Mouse (Mus musculus): ENCODE results near the gene AI854703. TPM values are rescaled to one million over a fixed set of nuclear protein-coding genes. Genes with fewer than 3 reads are reported as not detected.
"Not testable (repeated sequence)": the region's sequence is repeated elsewhere in the genome, so short reads cannot be mapped to it uniquely, and the experiment has no call there.

The AI854703 gene
- polyA plus RNA-seq, 1 experiment from 2014 or later: 12.7 TPM

DNA sequence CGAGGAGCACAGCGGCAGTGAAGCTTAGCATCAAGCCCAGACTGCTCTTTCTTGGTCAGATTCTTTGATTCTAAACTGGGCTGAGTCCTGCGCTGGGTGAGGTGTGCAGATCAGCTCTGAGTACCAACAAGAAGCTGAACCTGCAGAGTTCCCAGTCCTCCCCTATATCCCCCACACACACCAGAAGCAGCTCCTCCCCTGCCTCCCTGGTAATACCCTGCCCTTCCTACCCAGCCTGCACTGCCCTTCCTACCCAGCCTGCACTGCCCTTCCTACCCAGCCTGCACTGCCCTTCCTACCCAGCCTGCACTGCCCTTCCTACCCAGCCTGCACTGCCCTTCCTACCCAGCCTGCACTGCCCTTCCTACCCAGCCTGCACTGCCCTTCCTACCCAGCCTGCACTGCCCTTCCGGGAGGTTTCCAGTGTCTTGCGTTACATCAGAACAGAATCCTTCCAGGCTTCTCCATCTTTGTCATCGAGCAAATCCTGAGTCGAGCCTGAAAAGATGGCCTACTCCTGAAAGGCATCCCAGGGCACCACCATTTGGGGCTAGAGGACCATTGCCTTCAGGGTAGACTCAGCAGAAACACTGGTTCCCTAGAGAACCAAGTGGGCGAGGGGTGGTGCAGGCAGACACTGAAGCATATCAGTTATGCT is 4.2 kb upstream of the AI854703 start:
- not testable (repeated sequence) for H3K9me3 ChIP-seq; ATAC-seq (ENCODE audit: low read depth)
- 85% methylated on average over 8 of the region's 8 CpGs for WGBS

DNA sequence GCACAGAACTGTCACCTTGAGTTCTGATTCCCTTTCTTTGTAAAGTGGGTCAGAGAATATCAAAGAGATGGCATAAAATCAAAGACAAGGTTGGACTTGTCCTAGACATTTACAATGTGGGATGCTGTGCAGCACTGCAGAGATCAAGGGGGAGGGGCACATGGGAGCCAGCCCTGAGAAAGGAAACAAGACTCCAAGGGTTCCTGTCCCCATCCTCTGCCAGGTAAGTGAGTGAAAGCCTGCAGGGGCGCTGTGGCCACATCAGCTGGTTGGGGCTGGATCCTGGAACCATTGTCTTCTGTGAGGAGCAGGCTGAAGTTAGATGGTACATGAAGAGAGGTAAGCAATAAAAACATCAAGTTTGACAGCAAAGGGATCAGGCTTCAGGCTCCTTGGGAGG is 3.1 kb upstream of the AI854703 start:
- WGBS: 18% methylated on average over 1 of the region's 1 CpGs
- Histone ChIP-seq H3K36me3 (peaks cover 32% of the 10 kb centered on the region), H3K9ac (no peak overlapping the region), H3K4me1 (replicated peaks) (peaks cover 15% of the 10 kb centered on the region), H3K9me3 (no peaks in the 10 kb centered on the region), H3K27ac (replicated peaks) (no peak overlapping the region), H3K4me3 (no peak overlapping the region), H3K4me2 (no peak overlapping the region), H3K27me3 (peaks cover 25% of the 10 kb centered on the region)
- no peak for ATAC-seq (ENCODE audit: low read depth)

More for the DNA sequence above, 4.2 kb upstream of the AI854703 start:
- H3K4me2 ChIP-seq; H3K27ac ChIP-seq (replicated peaks); H3K4me3 ChIP-seq; H3K9ac ChIP-seq: not testable (repeated sequence)
- H3K27me3 ChIP-seq: peaks cover 14% of the 10 kb centered on the region
- peaks cover 39% of the 10 kb centered on the region for H3K36me3 ChIP-seq
- peaks cover 11% of the 10 kb centered on the region for H3K4me1 ChIP-seq (replicated peaks)

DNA sequence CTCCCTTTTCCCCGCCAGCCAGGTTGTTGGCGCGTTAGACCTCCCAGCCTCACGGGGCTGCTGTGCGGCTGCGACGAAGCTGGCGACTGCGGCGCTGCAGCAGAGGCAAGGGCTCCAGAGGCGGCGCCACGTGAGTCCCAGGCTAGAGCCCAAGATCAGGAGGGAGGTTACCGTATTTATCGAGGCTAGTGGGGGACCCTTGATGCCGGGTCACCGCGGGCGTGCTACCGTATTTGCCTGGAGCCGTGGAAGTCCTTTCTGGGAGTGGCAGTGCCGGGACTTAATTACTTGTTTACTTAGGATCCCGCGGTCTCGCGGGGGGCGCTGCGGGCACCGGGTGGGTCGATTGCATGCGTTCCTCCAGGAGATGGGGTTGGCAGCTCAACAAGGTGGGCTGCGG is 420 bp downstream of the AI854703 start:
- WGBS: under 1% methylated on average over 32 of the region's 32 CpGs
- peaks cover 29% of the 10 kb centered on the region for H3K4me1 ChIP-seq (replicated peaks)
- peak overlapping the region; percentile 72 for H3K9ac ChIP-seq
- peaks cover 42% of the 10 kb centered on the region for H3K27me3 ChIP-seq
- no peak for ATAC-seq (ENCODE audit: low read depth)
- peak overlapping the region; percentile 50 for H3K4me3 ChIP-seq
- H3K27ac ChIP-seq (replicated peaks): no peak overlapping the region
- no peaks in the 10 kb centered on the region for H3K9me3 ChIP-seq
- H3K36me3 ChIP-seq: no peaks in the 10 kb centered on the region
- H3K4me2 ChIP-seq: peak overlapping the region; percentile 83

DNA sequence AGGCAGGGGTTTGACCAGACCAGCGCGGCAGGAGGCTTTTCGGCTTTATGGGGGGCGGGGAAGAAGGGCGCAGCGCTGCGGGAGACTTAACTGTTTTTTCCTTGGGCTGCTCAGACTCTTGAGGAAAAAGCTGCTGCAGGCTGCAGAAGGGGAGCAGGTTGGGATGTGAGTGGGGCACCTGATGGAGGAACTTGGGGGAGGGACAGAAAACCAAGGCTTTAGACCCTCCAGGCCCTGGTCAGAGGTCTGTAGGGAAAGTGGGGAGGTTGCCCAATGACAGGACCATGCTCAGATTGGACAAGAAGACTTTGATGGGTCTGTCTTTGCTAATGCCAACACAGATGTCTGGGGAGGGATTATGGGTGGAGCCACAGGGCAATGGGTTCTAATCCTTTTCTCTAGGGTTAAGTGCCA is 954 bp downstream of the AI854703 start:
- Histone ChIP-seq H3K9me3 (no peaks in the 10 kb centered on the region), H3K4me2 (peak overlapping the region; percentile 83), H3K9ac (peak overlapping the region; percentile 72), H3K4me3 (peak overlapping the region; percentile 50), H3K4me1 (replicated peaks) (peaks cover 29% of the 10 kb centered on the region), H3K27me3 (peaks cover 42% of the 10 kb centered on the region), H3K36me3 (no peaks in the 10 kb centered on the region), H3K27ac (replicated peaks) (no peak overlapping the region)
- no peak for ATAC-seq (ENCODE audit: low read depth)
- WGBS: 3% methylated on average over 7 of the region's 7 CpGs

DNA sequence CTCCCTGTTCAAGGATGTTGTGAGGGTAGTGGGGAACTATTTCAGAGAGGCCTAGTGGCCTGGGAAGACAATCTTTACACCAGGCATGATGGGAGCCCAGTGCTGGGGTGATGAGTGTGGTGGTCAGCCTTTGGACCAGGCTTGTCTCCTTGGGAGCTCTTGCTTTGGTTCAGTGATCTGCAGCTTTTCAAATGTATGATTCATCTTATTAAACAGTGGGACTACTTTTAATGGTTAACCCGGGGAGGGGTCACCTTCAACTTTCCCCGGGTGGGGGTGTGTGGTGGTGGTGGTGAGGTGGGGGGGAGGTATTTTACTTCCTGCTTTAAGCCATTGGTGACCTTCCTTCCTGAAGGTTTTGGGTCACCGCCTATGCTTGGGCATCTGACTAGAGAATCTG is 1.8 kb downstream of the AI854703 start:
- Histone ChIP-seq H3K4me2 (no peak overlapping the region), H3K27me3 (peaks cover 42% of the 10 kb centered on the region), H3K36me3 (no peaks in the 10 kb centered on the region), H3K9ac (no peak overlapping the region), H3K4me3 (no peak overlapping the region), H3K4me1 (replicated peaks) (peaks cover 29% of the 10 kb centered on the region), H3K27ac (replicated peaks) (no peak overlapping the region), H3K9me3 (no peaks in the 10 kb centered on the region)
- no peak for ATAC-seq (ENCODE audit: low read depth)
- WGBS: 83% methylated on average over 3 of the region's 3 CpGs

DNA sequence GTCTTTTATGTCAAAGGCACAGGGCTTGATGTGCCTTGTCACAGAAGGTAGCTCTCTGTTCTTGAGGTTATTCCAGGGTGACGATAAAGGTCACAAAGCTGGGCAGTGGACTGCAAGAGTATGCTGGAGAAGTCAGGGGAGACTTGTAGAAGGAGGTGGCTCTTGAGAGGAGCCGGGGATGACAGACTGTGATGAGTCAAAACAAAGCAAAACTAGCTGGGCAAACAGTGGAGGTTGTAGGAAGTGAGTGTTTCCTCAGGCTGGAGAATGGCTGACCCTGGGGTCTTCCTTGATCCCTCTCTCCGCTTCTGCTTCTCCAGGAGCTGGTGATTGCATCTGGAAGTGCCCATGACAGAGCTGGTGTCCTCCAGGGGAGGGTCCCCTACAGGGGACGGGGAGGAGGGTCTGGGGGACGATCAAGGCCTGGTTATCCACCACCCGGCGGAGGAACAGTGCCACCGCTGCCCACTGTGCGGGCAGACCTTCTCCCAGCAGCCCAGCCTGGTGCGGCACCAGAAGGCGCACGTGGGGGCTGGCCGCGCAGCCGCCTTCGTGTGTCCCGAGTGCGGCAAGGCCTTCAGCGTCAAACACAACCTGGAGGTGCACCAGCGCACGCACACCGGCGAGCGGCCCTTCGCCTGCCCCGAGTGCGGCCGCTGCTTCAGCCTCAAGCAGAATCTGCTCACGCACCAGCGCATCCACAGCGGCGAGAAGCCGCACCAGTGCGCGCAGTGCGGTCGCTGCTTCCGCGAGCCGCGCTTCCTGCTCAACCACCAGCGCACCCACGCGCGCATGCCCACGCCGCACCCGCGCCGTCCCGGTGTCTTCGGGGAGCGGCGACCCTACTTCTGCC is 2.5 kb downstream of the AI854703 start:
- WGBS: 7% methylated on average over 54 of the region's 54 CpGs
- Histone ChIP-seq H3K9ac (peak overlapping the region; percentile 71), H3K4me3 (peak overlapping the region; percentile 45), H3K4me2 (peak overlapping the region; percentile 78), H3K9me3 (no peaks in the 10 kb centered on the region), H3K36me3 (no peaks in the 10 kb centered on the region), H3K27me3 (peaks cover 42% of the 10 kb centered on the region), H3K4me1 (replicated peaks) (peaks cover 29% of the 10 kb centered on the region), H3K27ac (replicated peaks) (peak overlapping the region; percentile 46; the same call in 1 of the 2 replicates)
- peak; percentile 60 for ATAC-seq (ENCODE audit: low read depth)

DNA sequence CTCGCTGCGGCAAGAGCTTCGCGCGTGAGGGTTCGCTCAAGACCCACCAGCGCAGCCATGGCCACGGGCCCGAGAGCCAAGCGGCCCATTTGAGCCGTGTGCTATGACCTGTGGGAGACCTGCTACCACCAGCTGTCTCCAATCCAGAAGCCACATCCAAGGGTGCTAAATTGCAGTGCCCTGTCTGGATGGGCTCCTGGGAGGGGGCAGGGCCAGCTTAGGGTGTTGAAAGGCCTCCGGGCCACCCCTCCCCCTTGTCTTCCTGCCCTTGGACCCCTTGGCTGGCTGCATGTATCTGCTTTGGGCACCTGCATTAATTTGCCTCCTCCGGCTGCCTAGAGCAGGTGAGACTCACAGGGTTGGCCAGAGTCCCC is 3.1 kb downstream of the AI854703 start:
- no peaks in the 10 kb centered on the region for H3K9me3 ChIP-seq
- H3K4me2 ChIP-seq: peak overlapping the region; percentile 78
- peaks cover 42% of the 10 kb centered on the region for H3K27me3 ChIP-seq
- peak overlapping the region; percentile 45 for H3K4me3 ChIP-seq
- ATAC-seq (ENCODE audit: low read depth): peak; percentile 41
- 15% methylated on average over 13 of the region's 13 CpGs for WGBS
- H3K27ac ChIP-seq (replicated peaks): peak overlapping the region; percentile 46; the same call in 1 of the 2 replicates
- H3K9ac ChIP-seq: peak overlapping the region; percentile 71
- H3K4me1 ChIP-seq (replicated peaks): peaks cover 29% of the 10 kb centered on the region
- no peaks in the 10 kb centered on the region for H3K36me3 ChIP-seq

DNA sequence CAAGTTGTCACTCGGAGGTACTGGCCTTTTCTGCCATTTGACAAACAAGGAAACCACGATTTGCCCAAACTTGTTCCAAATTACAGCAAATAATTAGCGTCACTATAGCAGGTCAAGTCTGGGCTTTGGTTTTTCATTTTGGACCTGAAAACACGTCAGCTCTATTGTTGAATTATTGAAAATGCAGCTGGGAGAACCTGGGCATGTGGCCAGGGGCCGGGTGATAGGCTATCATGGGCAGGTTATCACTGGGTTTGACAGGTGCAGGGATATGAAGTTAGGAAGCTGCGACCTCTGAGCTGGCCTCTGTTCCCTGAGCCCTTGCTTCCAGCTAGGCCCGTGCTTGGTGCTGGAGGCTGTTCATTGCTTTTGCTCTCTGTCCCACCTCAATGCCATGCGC is 4.3 kb downstream of the AI854703 start:
- Histone ChIP-seq H3K36me3 (no peaks in the 10 kb centered on the region), H3K4me1 (replicated peaks) (peaks cover 29% of the 10 kb centered on the region), H3K9ac (no peak overlapping the region), H3K27ac (replicated peaks) (no peak overlapping the region), H3K4me2 (no peak overlapping the region), H3K9me3 (no peaks in the 10 kb centered on the region), H3K4me3 (no peak overlapping the region), H3K27me3 (peaks cover 36% of the 10 kb centered on the region)
- ATAC-seq (ENCODE audit: low read depth): no peak
- 94% methylated on average over 8 of the region's 8 CpGs for WGBS

DNA sequence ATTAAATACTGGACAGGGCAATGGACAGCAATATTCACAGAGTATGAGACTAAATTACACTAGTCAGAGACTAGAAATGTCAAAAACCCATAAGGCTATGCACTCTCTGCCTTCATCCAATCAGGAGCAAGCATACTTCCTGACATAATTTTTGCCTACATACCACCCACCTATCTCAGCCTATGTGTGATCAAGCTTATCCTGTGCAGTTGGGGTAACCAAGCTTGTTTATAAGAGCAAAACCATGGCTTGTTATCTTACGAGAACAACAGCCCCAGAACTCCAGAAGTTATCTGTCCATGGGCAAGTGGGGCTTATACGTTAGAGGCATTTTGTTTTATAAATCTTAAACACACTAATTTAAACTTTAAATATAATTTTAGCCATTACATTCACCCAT is 8.5 kb downstream of the AI854703 start:
- Histone ChIP-seq H3K9ac (no peak overlapping the region), H3K27ac (replicated peaks) (no peak overlapping the region), H3K4me1 (replicated peaks) (0 out of 2 replicates have a peak, but pooled peaks cover 3% of the 10 kb centered on the region), H3K27me3 (peaks cover 2% of the 10 kb centered on the region), H3K4me3 (no peak overlapping the region), H3K36me3 (no peaks in the 10 kb centered on the region), H3K9me3 (no peaks in the 10 kb centered on the region), H3K4me2 (no peak overlapping the region)
- WGBS: 90% methylated on average over 2 of the region's 2 CpGs
- no peak for ATAC-seq (ENCODE audit: low read depth)

DNA sequence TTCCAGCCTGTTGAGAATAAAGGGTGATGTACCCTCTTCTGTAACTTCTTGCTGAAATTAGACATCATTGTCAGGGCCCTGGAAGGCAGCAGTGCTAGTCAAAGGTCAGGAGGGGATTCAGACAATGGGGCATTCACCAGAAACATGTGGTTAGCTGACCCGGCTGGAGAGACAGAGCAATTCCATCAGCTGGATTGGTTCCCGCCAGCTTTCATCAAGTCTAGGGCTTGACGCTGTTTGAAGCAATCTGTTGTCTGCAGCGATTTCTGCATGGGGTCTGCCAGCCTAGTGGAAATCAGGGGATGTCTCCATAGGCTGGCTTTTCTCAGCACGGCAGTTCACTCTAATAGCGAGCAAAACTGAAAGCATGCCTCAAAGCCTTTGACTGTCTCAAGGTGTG is 10.0 kb downstream of the AI854703 start:
- no peak overlapping the region for H3K9ac ChIP-seq
- no peaks in the 10 kb centered on the region for H3K9me3 ChIP-seq
- 32% methylated on average over 6 of the region's 6 CpGs for WGBS
- no peak overlapping the region for H3K4me2 ChIP-seq
- H3K36me3 ChIP-seq: no peaks in the 10 kb centered on the region
- H3K4me3 ChIP-seq: no peak overlapping the region
- no peak overlapping the region for H3K27ac ChIP-seq (replicated peaks)
- no peak for ATAC-seq (ENCODE audit: low read depth)
- no peaks in the 10 kb centered on the region for H3K27me3 ChIP-seq
- H3K4me1 ChIP-seq (replicated peaks): 0 out of 2 replicates have a peak, but pooled peaks cover 3% of the 10 kb centered on the region

DNA sequence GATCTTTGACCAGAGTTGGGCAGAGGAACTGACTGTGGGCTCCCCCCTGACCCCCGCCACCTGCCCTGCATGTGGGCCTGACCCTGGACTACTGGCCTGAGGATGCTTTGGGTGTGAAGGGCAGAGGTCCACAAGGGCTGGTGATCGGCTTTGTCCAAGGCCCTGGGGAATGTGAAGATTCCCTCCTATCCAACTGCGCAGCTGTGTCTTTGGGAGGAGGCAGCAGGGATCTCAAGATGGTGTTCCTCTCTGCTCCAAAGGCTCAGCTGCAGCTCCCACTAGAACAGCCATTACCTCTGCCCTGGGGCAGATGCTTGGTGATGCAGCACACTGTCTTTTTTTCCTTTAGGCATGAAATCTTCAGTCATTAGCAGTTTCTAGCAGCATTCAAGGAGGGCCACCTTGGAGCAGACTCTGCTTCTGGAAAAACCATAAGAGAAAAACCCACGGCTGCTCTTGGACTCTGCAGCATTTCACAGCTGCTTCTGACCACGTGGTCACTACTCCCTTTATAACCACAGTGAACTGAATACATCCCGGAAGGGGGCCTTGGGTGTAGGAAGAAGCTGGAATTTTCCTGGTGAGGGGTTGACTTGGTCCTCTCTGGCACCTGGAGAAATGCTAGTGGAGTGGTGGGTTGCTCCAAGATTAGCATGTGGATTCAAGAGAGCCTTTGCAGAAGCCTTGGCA is 11.4 kb downstream of the AI854703 start:
- H3K27ac ChIP-seq (replicated peaks): no peak overlapping the region
- no peak overlapping the region for H3K4me2 ChIP-seq
- 62% methylated on average over 6 of the region's 6 CpGs for WGBS

DNA sequence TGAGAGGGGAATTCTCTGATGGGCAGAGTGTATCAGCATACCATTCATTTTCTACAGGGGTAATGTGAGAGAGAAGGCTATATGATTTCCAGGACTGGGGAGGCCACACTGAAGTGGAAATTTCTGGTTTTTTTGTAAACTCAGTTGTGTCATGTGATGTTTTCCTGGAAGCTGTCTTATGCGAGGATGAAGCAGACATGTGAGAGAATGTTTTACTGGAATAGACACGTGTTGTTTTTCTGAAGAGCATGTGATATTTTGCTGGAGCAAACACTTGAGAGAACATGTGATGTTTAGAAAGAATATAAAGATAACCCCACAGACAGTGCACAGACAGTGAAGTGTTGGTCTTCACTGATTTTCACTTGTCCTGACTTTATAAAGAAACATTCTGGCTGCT is 12.0 kb downstream of the AI854703 start:
- Histone ChIP-seq H3K36me3 (no peaks in the 10 kb centered on the region), H3K4me2 (no peak overlapping the region), H3K9ac (no peak overlapping the region), H3K27ac (replicated peaks) (no peak overlapping the region), H3K9me3 (no peaks in the 10 kb centered on the region), H3K27me3 (no peaks in the 10 kb centered on the region), H3K4me3 (no peak overlapping the region), H3K4me1 (replicated peaks) (0 out of 2 replicates have a peak, but pooled peaks cover 3% of the 10 kb centered on the region)
- ATAC-seq (ENCODE audit: low read depth): no peak
- 85% methylated on average over 2 of the region's 2 CpGs for WGBS

More for the DNA sequence above, 11.4 kb downstream of the AI854703 start:
- Histone ChIP-seq H3K4me1 (replicated peaks) (0 out of 2 replicates have a peak, but pooled peaks cover 3% of the 10 kb centered on the region), H3K36me3 (no peaks in the 10 kb centered on the region), H3K4me3 (no peak overlapping the region), H3K9me3 (no peaks in the 10 kb centered on the region), H3K27me3 (no peaks in the 10 kb centered on the region), H3K9ac (no peak overlapping the region)
- no peak for ATAC-seq (ENCODE audit: low read depth)
